Mouse (Mus musculus) hindbrain, embryonic 11.5 days (tissue): Measurements from ENCODE around the gene Prr18. TPM values are rescaled to one million over a fixed set of nuclear protein-coding genes. Genes with fewer than 3 reads are reported as not detected.

Source experiments
- ATAC-seq: fragments of 200-750 bp; cut with Nextera tagmentation; 2 replicates; pipeline ENCODE4 v1.8.0; 2017; ENCODE audit warnings: mild to moderate bottlenecking, moderate TSS enrichment, moderate library complexity; ENCODE audit not compliant: low FRiP score
- DNase-seq: peaks from one replicate; pipeline ENCODE4 v3.0.0-alpha.2; 2015; ENCODE audit warnings: low spot score
- H3K27ac ChIP-seq: fragments of 300-500 bp; sonication (generic); 2 replicates; pipeline ENCODE4 v1.5.1; 2014; ENCODE audit warnings: mild to moderate bottlenecking, low read depth, low read length
- H3K27me3 ChIP-seq: fragments of 300-500 bp; sonication (generic); 2 replicates; pipeline ENCODE4 v1.6.1; 2014; ENCODE audit warnings: mild to moderate bottlenecking, low read length, moderate library complexity, mixed read lengths; ENCODE audit not compliant: control insufficient read depth, insufficient read depth
- H3K36me3 ChIP-seq: fragments of 300-500 bp; sonication (generic); 2 replicates; pipeline ENCODE4 v1.6.1; 2014; ENCODE audit warnings: mild to moderate bottlenecking, low read length, moderate library complexity, mixed read lengths; ENCODE audit not compliant: control insufficient read depth, insufficient read depth
- H3K4me1 ChIP-seq: fragments of 300-500 bp; sonication (generic); replicated peaks from 2 replicates; pipeline ENCODE4 v1.6.1; 2014; ENCODE audit warnings: low read length, mixed read lengths; ENCODE audit not compliant: control insufficient read depth, insufficient read depth
- H3K4me2 ChIP-seq: fragments of 300-500 bp; sonication (generic); replicated peaks from 2 replicates; pipeline ENCODE4 v1.6.1; 2014; ENCODE audit warnings: mild to moderate bottlenecking, low read depth, low read length
- H3K4me3 ChIP-seq: fragments of 300-500 bp; sonication (generic); 2 replicates; pipeline ENCODE4 v1.5.1; 2014; ENCODE audit warnings: low read depth, low read length
- H3K9ac ChIP-seq: fragments of 300-500 bp; sonication (generic); 2 replicates; pipeline ENCODE4 v1.6.1; 2014; ENCODE audit warnings: low read depth, low read length
- H3K9me3 ChIP-seq: fragments of 300-500 bp; sonication (generic); 2 replicates; pipeline ENCODE4 v1.6.1; 2016; ENCODE audit warnings: low read length; ENCODE audit not compliant: control insufficient read depth
- WGBS: fragments of 180-500 bp; shearing (Covaris S2); extraction: QIAGEN DNeasy Blood & Tissue Kit; methylation state at CpG from one replicate; pipeline ENCODE4 v1.1.7; 2014; 5-methylcytosine and 5-hydroxymethylcytosine counted together
- polyA plus RNA-seq: library from polyadenylated mRNA; unstranded; fragments of >200 nt; fragmentation: Nextera tagmentation; extraction: Ambion mirVana; gene quantifications from 2 replicates; pipeline ENCODE4 v1.2.1, GENCODE M21; 2014

The Prr18 gene
- polyA plus RNA-seq, 1 experiment from 2014 or later, result 1.5 TPM

DNA sequence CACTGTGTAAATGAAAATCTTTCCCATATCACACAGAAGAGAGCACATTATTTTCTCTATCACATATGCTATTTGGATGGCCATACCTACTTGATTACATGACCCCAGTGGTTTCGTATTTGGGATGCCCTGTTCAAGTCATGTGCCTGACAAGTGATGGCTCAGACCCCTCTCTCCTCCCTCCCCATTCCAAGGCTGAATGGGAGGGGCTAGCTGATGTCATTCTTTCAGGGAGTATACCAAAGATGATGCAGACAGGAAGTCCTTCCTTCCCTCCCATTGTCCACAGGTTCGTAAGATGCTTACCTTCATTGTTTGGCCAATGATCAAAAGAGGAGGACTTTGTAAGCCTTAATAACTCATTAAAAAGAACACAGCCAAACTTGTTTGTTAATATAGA is 31.9 kb downstream of the Prr18 start:
- 47% methylated on average over 2 of the region's 2 CpGs for WGBS
- Histone ChIP-seq H3K27me3 (no peaks in the 10 kb centered on the region), H3K36me3 (no peaks in the 10 kb centered on the region), H3K27ac (peak overlapping the region; percentile 95), H3K9ac (no peak overlapping the region), H3K9me3 (no peaks in the 10 kb centered on the region), H3K4me2 (no peak overlapping the region), H3K4me1 (peaks cover 16% of the 10 kb centered on the region), H3K4me3 (no peak overlapping the region)
- no peak for DNase-seq
- no peak for ATAC-seq

DNA sequence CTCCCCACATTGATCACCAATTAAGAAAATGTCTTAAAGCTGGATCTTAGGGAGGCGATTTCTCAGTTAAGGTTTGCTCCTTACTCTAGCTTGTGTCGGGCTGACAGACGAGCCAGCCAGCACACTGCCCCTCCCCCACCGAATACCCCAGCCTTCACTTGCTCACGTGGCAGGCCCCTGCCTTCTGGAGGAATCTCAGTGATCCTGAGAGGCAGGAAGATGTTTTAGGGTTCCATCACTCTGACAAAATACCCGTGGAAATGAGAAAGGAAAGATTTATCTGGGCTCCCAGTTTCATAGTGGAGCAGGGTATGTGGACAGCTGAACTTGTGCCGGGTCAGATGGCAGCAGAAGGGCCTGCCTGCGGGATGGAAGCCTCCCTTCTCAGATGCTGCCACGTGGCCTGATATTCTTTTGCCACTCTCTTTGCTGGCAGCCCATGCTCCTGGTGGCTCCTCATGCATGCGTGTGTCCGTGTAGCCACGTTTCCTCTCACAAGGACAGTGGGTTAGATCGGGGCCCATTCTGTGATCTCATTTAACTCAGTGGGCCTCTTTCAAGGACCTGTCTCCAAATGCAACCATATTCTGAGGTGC is 33.5 kb downstream of the Prr18 start:
- DNase-seq (peak; percentile 73), ATAC-seq (no peak)
- 0 out of 2 replicates have a peak overlapping the region, but pooled peaks have one; percentile 38 for H3K9ac ChIP-seq
- WGBS, result 21% methylated on average over 13 of the region's 13 CpGs
- no peaks in the 10 kb centered on the region for H3K9me3 ChIP-seq
- no peak overlapping the region for H3K4me3 ChIP-seq
- no peaks in the 10 kb centered on the region for H3K27me3 ChIP-seq
- H3K4me1 ChIP-seq, result peaks cover 16% of the 10 kb centered on the region
- H3K36me3 ChIP-seq, result no peaks in the 10 kb centered on the region
- peak overlapping the region; percentile 93 for H3K27ac ChIP-seq
- H3K4me2 ChIP-seq, result no peak overlapping the region

GRCm38 (mm10) chr17:8371834-8372233 is 34.6 kb downstream of the Prr18 start:
- H3K36me3 ChIP-seq, result no peaks in the 10 kb centered on the region
- peak; percentile 79 for ATAC-seq

GRCm38 (mm10) chr17:8372286-8373046 is 35.2 kb downstream of the Prr18 start:
- Histone ChIP-seq H3K27ac (peak overlapping the region; percentile 93), H3K9me3 (no peaks in the 10 kb centered on the region), H3K27me3 (no peaks in the 10 kb centered on the region), H3K4me1 (peaks cover 13% of the 10 kb centered on the region), H3K9ac (peak overlapping the region; percentile 64), H3K4me2 (peak overlapping the region; percentile 53), H3K36me3 (no peaks in the 10 kb centered on the region), H3K4me3 (peak overlapping the region; percentile 18)
- ATAC-seq (peak; percentile 39), DNase-seq (peak; percentile 91)
- WGBS, result 2% methylated on average over 18 of the region's 18 CpGs

More at GRCm38 (mm10) chr17:8371834-8372233, 34.6 kb downstream of the Prr18 start:
- Histone ChIP-seq H3K4me2 (peak overlapping the region; percentile 53), H3K27me3 (no peaks in the 10 kb centered on the region), H3K9me3 (no peaks in the 10 kb centered on the region), H3K4me3 (peak overlapping the region; percentile 18), H3K27ac (peak overlapping the region; percentile 93), H3K4me1 (peaks cover 16% of the 10 kb centered on the region), H3K9ac (peak overlapping the region; percentile 64)
- 0% methylated on average over 7 of the region's 7 CpGs for WGBS
- DNase-seq, result peak; percentile 89

- no peaks in the 10 kb centered on the region for H3K36me3 ChIP-seq
- ATAC-seq (no peak), DNase-seq (no peak)
- H3K9me3 ChIP-seq, result no peaks in the 10 kb centered on the region
- 62% methylated on average over 5 of the region's 5 CpGs for WGBS
- no peak overlapping the region for H3K27ac ChIP-seq
- no peak overlapping the region for H3K4me2 ChIP-seq
- H3K4me3 ChIP-seq, result no peak overlapping the region
- no peak overlapping the region for H3K9ac ChIP-seq
- no peaks in the 10 kb centered on the region for H3K4me1 ChIP-seq
- H3K27me3 ChIP-seq, result no peaks in the 10 kb centered on the region
Observed at GRCm38 (mm10) chr17:8377298-8377697, 40.0 kb downstream of the Prr18 start.

DNA sequence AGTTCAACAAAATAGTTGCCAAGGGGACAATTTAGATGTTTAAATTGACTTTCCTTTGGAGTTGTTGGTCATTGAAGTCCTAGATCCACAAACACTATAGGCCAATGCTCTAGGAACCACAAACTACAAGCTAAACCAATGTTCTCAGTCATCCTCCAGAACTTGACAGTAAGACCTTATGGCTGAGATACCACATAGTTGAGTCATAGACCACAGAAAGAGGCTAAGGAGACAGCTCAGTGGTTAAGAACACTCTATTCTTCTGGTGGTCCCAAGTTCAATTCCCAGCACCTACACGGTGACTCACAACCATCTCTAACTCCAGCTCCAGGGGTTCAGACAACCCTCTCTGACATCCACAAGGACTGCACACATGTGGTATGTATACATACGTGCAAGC is 48.2 kb downstream of the Prr18 start:
- Histone ChIP-seq H3K27ac (no peak overlapping the region), H3K4me1 (no peaks in the 10 kb centered on the region; the same call in 1 of the 2 replicates), H3K4me2 (no peak overlapping the region), H3K9me3 (no peaks in the 10 kb centered on the region), H3K36me3 (no peaks in the 10 kb centered on the region), H3K9ac (no peak overlapping the region), H3K4me3 (no peak overlapping the region), H3K27me3 (peaks cover 24% of the 10 kb centered on the region)
- WGBS, result 93% methylated on average over 2 of the region's 2 CpGs
- no peak for ATAC-seq
- no peak for DNase-seq

- ATAC-seq (no peak), DNase-seq (peak; percentile 71)
- H3K9ac ChIP-seq, result no peak overlapping the region
- H3K27ac ChIP-seq, result no peak overlapping the region
- no peaks in the 10 kb centered on the region; the same call in 1 of the 2 replicates for H3K4me1 ChIP-seq
- no peaks in the 10 kb centered on the region for H3K9me3 ChIP-seq
- no peak overlapping the region for H3K4me2 ChIP-seq
- WGBS, result 3% methylated on average over 13 of the region's 13 CpGs
- no peaks in the 10 kb centered on the region for H3K36me3 ChIP-seq
- H3K4me3 ChIP-seq, result no peak overlapping the region
- peaks cover 33% of the 10 kb centered on the region for H3K27me3 ChIP-seq
Observed at GRCm38 (mm10) chr17:8388463-8388862, 51.2 kb downstream of the Prr18 start.

GRCm38 (mm10) chr17:8388990-8389789 is 51.9 kb downstream of the Prr18 start:
- H3K4me2 ChIP-seq, result peak overlapping the region; percentile 27
- H3K27me3 ChIP-seq, result peaks cover 33% of the 10 kb centered on the region
- no peak for ATAC-seq
- DNase-seq, result peak; percentile 27
- WGBS, result 1% methylated on average over 28 of the region's 28 CpGs
- H3K9me3 ChIP-seq, result no peaks in the 10 kb centered on the region
- 0 out of 2 replicates have a peak overlapping the region, but pooled peaks have one; percentile 15 for H3K9ac ChIP-seq
- no peaks in the 10 kb centered on the region for H3K36me3 ChIP-seq
- H3K27ac ChIP-seq, result no peak overlapping the region
- no peaks in the 10 kb centered on the region; the same call in 1 of the 2 replicates for H3K4me1 ChIP-seq
- H3K4me3 ChIP-seq, result peak overlapping the region; percentile 19; the same call in 1 of the 2 replicates
